Mouse (Mus musculus): ENCODE measurements around the gene Lmbr1. TPM values are rescaled to one million over a fixed set of nuclear protein-coding genes. Genes with fewer than 3 reads are reported as not detected.

Lmbr1 gene
- polyA plus RNA-seq, 1 experiment from 2014 or later, result 10.3 TPM

- H3K4me1 ChIP-seq, result peaks cover 3% of the 10 kb centered on the region; the same call in 1 of the 2 replicates
- WGBS, result 57% methylated on average over 4 of the region's 4 CpGs
- H3K36me3 ChIP-seq, result no peaks in the 10 kb centered on the region
- no peaks in the 10 kb centered on the region for H3K27me3 ChIP-seq
- no peak overlapping the region for H3K27ac ChIP-seq (replicated peaks)
- ATAC-seq (ENCODE audit: insufficient number of reproducible peaks, low FRiP score, low TSS enrichment, low read depth), result no peak
- no peak overlapping the region for H3K4me3 ChIP-seq (replicated peaks)
- H3K4me2 ChIP-seq (replicated peaks), result no peak overlapping the region
- no peaks in the 10 kb centered on the region for H3K9me3 ChIP-seq (replicated peaks)
- H3K9ac ChIP-seq, result no peak overlapping the region
Observed at GRCm38 (mm10) chr5:29197187-29197586, 181.0 kb downstream of the Lmbr1 start.

- 8% methylated on average over 12 of the region's 12 CpGs for WGBS
- Histone ChIP-seq H3K27ac (replicated peaks) (0 out of 2 replicates have a peak overlapping the region, but pooled peaks have one; percentile 56), H3K4me3 (replicated peaks) (peak overlapping the region; percentile 66), H3K9ac (peak overlapping the region; percentile 24), H3K4me1 (peaks cover 3% of the 10 kb centered on the region; the same call in 1 of the 2 replicates), H3K9me3 (replicated peaks) (no peaks in the 10 kb centered on the region), H3K4me2 (replicated peaks) (peak overlapping the region; percentile 77), H3K27me3 (no peaks in the 10 kb centered on the region), H3K36me3 (no peaks in the 10 kb centered on the region)
- peak; percentile 40; the same call in 1 of the 2 replicates for ATAC-seq (ENCODE audit: insufficient number of reproducible peaks, low FRiP score, low TSS enrichment, low read depth)
Observed at GRCm38 (mm10) chr5:29196264-29196658, 181.9 kb downstream of the Lmbr1 start.

GRCm38 (mm10) chr5:29195570-29196263, 182.5 kb downstream of the Lmbr1 start, which contains the start of gene Rnf32:
Gene Rnf32, plus strand, starts transcription at chr5:29195992.
- Histone ChIP-seq H3K4me2 (replicated peaks) (peak within 1 kb of the TSS; percentile 77), H3K36me3 (no peaks in the 10 kb centered on the region), H3K9me3 (replicated peaks) (no peaks in the 10 kb centered on the region), H3K27ac (replicated peaks) (peak within 1 kb of the TSS; percentile 65), H3K4me1 (peaks cover 3% of the 10 kb centered on the region; the same call in 1 of the 2 replicates), H3K4me3 (replicated peaks) (peak within 1 kb of the TSS; percentile 66), H3K27me3 (no peaks in the 10 kb centered on the region), H3K9ac (peak within 1 kb of the TSS; percentile 65)
- under 1% methylated on average over 67 of the region's 70 CpGs for WGBS
- ATAC-seq (ENCODE audit: insufficient number of reproducible peaks, low FRiP score, low TSS enrichment, low read depth), result peak; percentile 97

- Histone ChIP-seq H3K36me3 (no peaks in the 10 kb centered on the region), H3K4me3 (replicated peaks) (peak overlapping the region; percentile 66), H3K27ac (replicated peaks) (peak overlapping the region; percentile 65), H3K4me2 (replicated peaks) (peak overlapping the region; percentile 77), H3K27me3 (no peaks in the 10 kb centered on the region), H3K9me3 (replicated peaks) (no peaks in the 10 kb centered on the region), H3K4me1 (peaks cover 3% of the 10 kb centered on the region; the same call in 1 of the 2 replicates), H3K9ac (peak overlapping the region; percentile 65)
- no peak for ATAC-seq (ENCODE audit: insufficient number of reproducible peaks, low FRiP score, low TSS enrichment, low read depth)
- WGBS, result 4% methylated on average over 9 of the region's 9 CpGs
Observed at GRCm38 (mm10) chr5:29195231-29195569, 183.0 kb downstream of the Lmbr1 start.

GRCm38 (mm10) chr5:29186798-29187197, 191.4 kb downstream of the Lmbr1 start:
- no peak overlapping the region for H3K9ac ChIP-seq
- no peak overlapping the region for H3K4me3 ChIP-seq (replicated peaks)
- H3K9me3 ChIP-seq (replicated peaks), result no peaks in the 10 kb centered on the region
- no peaks in the 10 kb centered on the region for H3K4me1 ChIP-seq
- H3K27me3 ChIP-seq, result no peaks in the 10 kb centered on the region
- H3K27ac ChIP-seq (replicated peaks), result no peak overlapping the region
- no peak overlapping the region for H3K4me2 ChIP-seq (replicated peaks)
- no peaks in the 10 kb centered on the region for H3K36me3 ChIP-seq
- no peak for ATAC-seq (ENCODE audit: insufficient number of reproducible peaks, low FRiP score, low TSS enrichment, low read depth)
- WGBS, result 62% methylated on average over 5 of the region's 5 CpGs

Small RNA genes lying within 50 kb of the gene (microRNA-seq; reads per million reads assigned to microRNA genes)
- not detected for gene Gm23801 (ENCODE audit: borderline number of aligned reads)

Other genes starting within 250 kb of the Lmbr1 start
- gene Rnf32, start 182.4 kb downstream of the Lmbr1 start, polyA plus RNA-seq (2015; fragmentation: Nextera tagmentation; extraction: Ambion mirVana), result 5.3 and 9.1 TPM in 2 replicates
- gene Nom1, start 56.3 kb upstream of the Lmbr1 start, polyA plus RNA-seq (2015; fragmentation: Nextera tagmentation; extraction: Ambion mirVana), result 24.6 and 25.5 TPM in 2 replicates
- gene Mnx1, start 100.1 kb upstream of the Lmbr1 start, polyA plus RNA-seq (2015; fragmentation: Nextera tagmentation; extraction: Ambion mirVana), result 0.11 and 0.13 TPM in 2 replicates
- 25.0 and 25.3 TPM in 2 replicates for gene Ube3c, start 190.9 kb upstream of the Lmbr1 start, polyA plus RNA-seq (2015; fragmentation: Nextera tagmentation; extraction: Ambion mirVana)